Mouse (Mus musculus) C2C12 (cell line): ENCODE measurements around the gene Acd.

ENCODE experiments used
- CEBPB ChIP-seq: IDR thresholded peaks from one replicate; pipeline ENCODE4 v1.6.1; 2011; ENCODE audit warnings: low read depth, mild to moderate bottlenecking, control low read depth, moderate library complexity
- CTCF ChIP-seq: IDR thresholded peaks from one replicate; pipeline ENCODE4 v1.5.1; 2011; ENCODE audit not compliant: control insufficient read depth, insufficient read depth, insufficient read length
- FOSL1 ChIP-seq: IDR thresholded peaks from one replicate; pipeline ENCODE4 v1.8.0; 2011; ENCODE audit warnings: mild to moderate bottlenecking, low read length; ENCODE audit not compliant: poor library complexity, insufficient read depth, severe bottlenecking
- MAX ChIP-seq: IDR thresholded peaks from one replicate; pipeline ENCODE4 v1.6.1; 2011; ENCODE audit warnings: mild to moderate bottlenecking, control low read depth
- MYOD1 ChIP-seq: IDR thresholded peaks from one replicate; pipeline ENCODE4 v1.6.1; 2011; ENCODE audit warnings: low read depth; ENCODE audit not compliant: control insufficient read depth, insufficient read length
- MYOG ChIP-seq: IDR thresholded peaks from one replicate; pipeline ENCODE4 v1.6.1; 2011; ENCODE audit not compliant: control insufficient read depth, insufficient read length; ENCODE audit errors: extremely low read depth
- USF1 ChIP-seq: IDR thresholded peaks from one replicate; pipeline ENCODE4 v1.6.1; 2011; ENCODE audit warnings: low read depth, mild to moderate bottlenecking, control low read depth, moderate library complexity

DNA sequence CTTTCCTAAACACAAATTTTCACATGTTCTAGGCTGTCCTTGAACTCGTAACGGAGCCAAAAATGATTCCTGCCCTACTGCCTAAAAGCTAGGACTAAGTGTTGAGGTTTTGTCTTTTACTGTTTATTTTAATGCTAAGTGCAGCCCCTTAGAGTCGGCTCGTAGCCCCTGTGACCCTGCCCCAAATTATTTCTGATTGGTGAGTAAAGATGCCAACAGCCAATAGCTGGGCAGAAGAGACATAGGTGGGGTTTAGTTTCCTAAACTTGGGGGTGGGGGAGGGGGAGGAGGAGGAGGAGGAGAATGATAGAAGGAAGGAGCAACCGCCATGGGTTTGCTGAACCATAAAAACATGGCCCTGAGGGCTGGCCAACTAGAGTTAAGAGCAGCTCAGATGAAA, 24.8 kb upstream of the Acd start:
- no peak for TF ChIP-seq CTCF
- TF ChIP-seq USF1: no peak
- TF ChIP-seq FOSL1: no peak
- no peak for TF ChIP-seq MAX
- TF ChIP-seq MYOD1: no peak
- no peak for TF ChIP-seq MYOG
- no peak for TF ChIP-seq CEBPB
